Mouse (Mus musculus): Measurements from ENCODE around the gene Ankrd1.

GRCm38 (mm10) chr19:36097194-36097593 is 22.7 kb downstream of the Ankrd1 start:
- TF ChIP-seq CTCF (IDR thresholded peaks at IDR 0.05; ENCODE audit: borderline replicate concordance, extremely low read depth, insufficient read depth, insufficient read length) (no peak), POLR2A (IDR thresholded peaks at IDR 0.05; ENCODE audit: borderline replicate concordance, extremely low read depth, insufficient read depth, insufficient read length, poor library complexity, severe bottlenecking) (no peak)

All from brain, embryonic 14.5 days (tissue).